Mouse (Mus musculus) hindbrain, embryonic 14.5 days (tissue): ENCODE results near the gene Tmed10. TPM values are rescaled to one million over a fixed set of nuclear protein-coding genes. Genes with fewer than 3 reads are reported as not detected.

Experiments used
- ATAC-seq: fragments of 200-750 bp; cut with Nextera tagmentation; 2 replicates; pipeline ENCODE4 v1.8.0; 2017; ENCODE audit warnings: moderate number of reproducible peaks, mild to moderate bottlenecking, moderate TSS enrichment, moderate library complexity; ENCODE audit not compliant: low FRiP score
- DNase-seq: peaks from one replicate; pipeline ENCODE4 v3.0.0-alpha.2; 2015; ENCODE audit warnings: low spot score
- H3K27ac ChIP-seq: fragments of 300-500 bp; sonication (generic); 2 replicates; pipeline ENCODE4 v1.5.1; 2014; ENCODE audit warnings: mild to moderate bottlenecking, moderate library complexity
- H3K27me3 ChIP-seq: fragments of 300-500 bp; sonication (generic); 2 replicates; pipeline ENCODE4 v1.6.1; 2014; ENCODE audit warnings: mild to moderate bottlenecking, low read length, mixed read lengths; ENCODE audit not compliant: control insufficient read depth, insufficient read depth
- H3K36me3 ChIP-seq: fragments of 300-500 bp; sonication (generic); replicated peaks from 2 replicates; pipeline ENCODE4 v1.6.1; 2014; ENCODE audit not compliant: control insufficient read depth, insufficient read depth
- H3K4me1 ChIP-seq: fragments of 300-500 bp; sonication (generic); replicated peaks from 2 replicates; pipeline ENCODE4 v1.6.1; 2014; ENCODE audit warnings: antibody characterized with exemption, low read length, mixed read lengths; ENCODE audit not compliant: control insufficient read depth, insufficient read depth
- H3K4me2 ChIP-seq: fragments of 300-500 bp; sonication (generic); replicated peaks from 2 replicates; pipeline ENCODE4 v1.6.1; 2014; ENCODE audit warnings: mild to moderate bottlenecking, moderate library complexity
- H3K4me3 ChIP-seq: fragments of 300-500 bp; sonication (generic); replicated peaks from 2 replicates; pipeline ENCODE4 v1.5.1; 2014; ENCODE audit warnings: mild to moderate bottlenecking, low read length
- H3K9ac ChIP-seq: fragments of 300-500 bp; sonication (generic); 2 replicates; pipeline ENCODE4 v1.6.1; 2014
- H3K9me3 ChIP-seq: fragments of 300-500 bp; sonication (generic); 2 replicates; pipeline ENCODE4 v1.6.1; 2016; ENCODE audit warnings: low read length; ENCODE audit not compliant: control insufficient read depth
- WGBS: fragments of 180-500 bp; shearing (Covaris S2); extraction: QIAGEN DNeasy Blood & Tissue Kit; methylation state at CpG from one replicate; pipeline ENCODE4 v1.1.7; 2014; 5-methylcytosine and 5-hydroxymethylcytosine counted together
- polyA plus RNA-seq: library from polyadenylated mRNA; unstranded; fragments of >200 nt; fragmentation: Nextera tagmentation; extraction: Ambion mirVana; gene quantifications from 2 replicates; pipeline ENCODE4 v1.2.1, GENCODE M21; 2014

The Tmed10 gene
- polyA plus RNA-seq, 1 experiment from 2014 or later, result 234 TPM

DNA sequence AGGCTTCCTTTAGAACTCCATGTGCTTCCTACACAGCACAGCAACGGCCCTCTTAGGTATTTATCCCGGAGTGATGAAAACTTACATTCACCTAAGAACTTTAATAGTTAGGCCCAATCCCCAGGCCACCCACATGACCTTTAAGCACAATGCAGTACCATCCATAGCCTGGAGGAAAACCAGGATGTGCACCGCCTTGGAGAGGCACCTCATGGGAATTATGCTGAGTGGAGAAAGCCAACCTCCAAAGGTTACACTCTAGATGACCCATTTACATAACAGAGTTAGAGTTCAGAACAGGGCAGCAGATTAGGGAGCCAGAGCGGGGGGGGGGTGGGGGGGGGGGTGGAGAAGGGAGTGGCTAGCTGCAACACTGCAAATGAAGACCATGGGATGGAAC is 32.3 kb downstream of the Tmed10 start:
- peaks cover 10% of the 10 kb centered on the region for H3K4me1 ChIP-seq
- H3K4me2 ChIP-seq, result no peak overlapping the region
- no peak for ATAC-seq
- H3K36me3 ChIP-seq, result peaks cover 22% of the 10 kb centered on the region
- H3K4me3 ChIP-seq, result no peak overlapping the region
- H3K27me3 ChIP-seq, result no peaks in the 10 kb centered on the region
- H3K9me3 ChIP-seq, result no peaks in the 10 kb centered on the region
- no peak overlapping the region for H3K9ac ChIP-seq
- 68% methylated on average over 4 of the region's 4 CpGs for WGBS
- no peak overlapping the region for H3K27ac ChIP-seq
- no peak for DNase-seq

DNA sequence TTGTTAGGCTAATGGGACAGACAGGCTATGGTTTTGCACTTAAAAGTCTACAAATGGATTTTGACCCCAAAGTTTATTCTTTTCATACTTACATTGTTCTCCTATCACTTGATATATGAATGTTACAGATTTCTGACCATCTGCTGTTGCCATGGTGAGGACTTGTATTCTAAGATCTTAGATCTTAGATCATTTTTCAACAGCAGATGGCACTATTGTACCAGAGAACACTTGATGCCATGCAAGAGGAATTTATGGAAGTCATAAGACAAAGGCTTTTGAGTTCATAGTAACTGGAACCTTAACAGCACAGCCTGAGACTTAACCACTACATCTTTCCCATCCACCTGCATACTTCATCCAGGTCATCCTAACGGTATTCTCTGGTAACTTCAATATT is 33.5 kb downstream of the Tmed10 start:
- peaks cover 25% of the 10 kb centered on the region for H3K36me3 ChIP-seq
- no peak overlapping the region for H3K9ac ChIP-seq

DNA sequence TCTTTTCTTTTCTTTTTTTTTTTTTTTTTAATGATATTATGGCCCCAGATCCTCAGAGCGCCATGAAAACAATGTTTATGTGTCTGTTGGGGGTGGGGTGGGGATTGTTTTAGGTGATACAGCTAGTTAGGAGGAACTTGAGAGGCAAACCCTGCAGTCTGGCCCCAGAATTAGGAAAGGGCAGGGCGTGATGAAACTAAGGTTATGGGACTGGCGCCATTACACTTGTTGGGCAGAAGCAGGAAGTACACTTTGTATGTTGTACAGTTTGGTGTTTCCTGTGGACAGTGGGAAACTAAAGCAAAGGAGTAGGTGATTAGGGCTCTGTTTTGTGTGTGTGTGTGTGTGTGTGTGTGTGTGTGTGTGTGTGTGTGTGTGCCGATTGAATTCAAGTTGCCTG is 34.7 kb downstream of the Tmed10 start:
- H3K4me2 ChIP-seq, result peak overlapping the region; percentile 87
- peaks cover 32% of the 10 kb centered on the region for H3K36me3 ChIP-seq
- H3K4me1 ChIP-seq, result peaks cover 10% of the 10 kb centered on the region
- H3K9ac ChIP-seq, result no peak overlapping the region
- DNase-seq (no peak), ATAC-seq (no peak)
- H3K27me3 ChIP-seq, result no peaks in the 10 kb centered on the region
- H3K27ac ChIP-seq, result no peak overlapping the region
- no peaks in the 10 kb centered on the region for H3K9me3 ChIP-seq
- 31% methylated on average over 4 of the region's 4 CpGs for WGBS
- H3K4me3 ChIP-seq, result no peak overlapping the region; the same call in 1 of the 2 replicates

More for the DNA sequence above, 33.5 kb downstream of the Tmed10 start:
- DNase-seq (peak; percentile 93), ATAC-seq (no peak)
- H3K4me2 ChIP-seq, result no peak overlapping the region
- H3K4me3 ChIP-seq, result no peak overlapping the region
- peaks cover 10% of the 10 kb centered on the region for H3K4me1 ChIP-seq
- H3K27me3 ChIP-seq, result no peaks in the 10 kb centered on the region
- WGBS, result 54% methylated on average over 1 of the region's 1 CpGs
- no peaks in the 10 kb centered on the region for H3K9me3 ChIP-seq
- H3K27ac ChIP-seq, result no peak overlapping the region

DNA sequence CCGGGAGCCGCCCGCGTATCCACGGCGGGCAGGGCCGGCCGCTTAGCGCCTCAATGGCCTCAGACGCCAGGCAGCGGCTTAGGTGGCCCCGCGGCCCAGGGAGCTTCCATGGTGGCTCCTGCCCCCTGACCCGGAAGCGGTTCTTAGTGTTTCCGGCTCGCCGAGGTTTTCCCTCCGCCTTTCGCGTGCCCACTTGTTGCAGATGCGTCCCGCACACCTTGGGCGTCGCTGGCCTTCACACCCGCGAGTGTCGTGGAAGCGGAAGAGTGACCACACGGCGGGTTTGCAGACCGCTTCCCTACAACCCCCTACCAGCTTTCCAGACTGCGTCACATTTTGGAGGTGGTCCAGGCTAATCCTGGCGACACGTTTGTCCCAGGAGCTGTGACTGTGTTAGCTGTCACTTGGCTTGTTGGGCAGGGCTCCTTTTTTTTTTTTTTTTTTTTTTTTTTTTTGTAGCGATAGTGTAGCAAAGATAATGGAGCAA is 35.4 kb downstream of the Tmed10 start, which contains the start of gene Nek9:
Nek9 (minus strand) TSS at position 120 of the 487 bp plus-strand sequence.
- Histone ChIP-seq H3K27ac (peak within 1 kb of the TSS; percentile 83), H3K4me1 (peaks cover 10% of the 10 kb centered on the region), H3K4me3 (peak within 1 kb of the TSS; percentile 100), H3K4me2 (peak within 1 kb of the TSS; percentile 87), H3K9ac (peak within 1 kb of the TSS; percentile 98), H3K9me3 (no peaks in the 10 kb centered on the region), H3K36me3 (peaks cover 36% of the 10 kb centered on the region), H3K27me3 (no peaks in the 10 kb centered on the region)
- peak; percentile 89 for ATAC-seq
- under 1% methylated on average over 35 of the region's 36 CpGs for WGBS
- DNase-seq, result peak; percentile 97

DNA sequence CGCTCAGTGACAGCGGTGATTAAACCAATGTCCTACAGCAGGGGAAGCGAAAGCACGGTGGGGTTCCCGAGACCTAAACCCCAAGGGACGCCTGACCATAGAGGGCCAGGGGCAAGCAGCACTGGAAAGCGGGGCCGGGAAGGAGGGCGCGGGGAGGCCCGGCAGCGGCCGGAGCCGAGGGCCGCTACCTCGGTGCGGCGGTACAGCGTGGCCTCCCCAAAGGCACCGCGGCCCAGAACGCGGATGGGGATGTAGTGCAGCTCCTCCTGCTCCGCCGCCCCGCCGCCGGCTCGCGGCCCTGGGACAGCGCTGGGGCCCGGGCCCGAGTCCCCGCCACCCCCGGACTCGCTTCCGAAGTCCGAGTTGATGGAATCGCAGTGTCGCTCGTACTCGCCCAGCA is 35.8 kb downstream of the Tmed10 start:
- under 1% methylated on average over 41 of the region's 42 CpGs for WGBS
- Histone ChIP-seq H3K4me2 (peak overlapping the region; percentile 87), H3K27ac (peak overlapping the region; percentile 83), H3K9ac (peak overlapping the region; percentile 98), H3K9me3 (no peaks in the 10 kb centered on the region), H3K4me1 (peaks cover 10% of the 10 kb centered on the region), H3K36me3 (peaks cover 36% of the 10 kb centered on the region), H3K27me3 (no peaks in the 10 kb centered on the region), H3K4me3 (peak overlapping the region; percentile 100)
- DNase-seq (peak; percentile 29), ATAC-seq (peak; percentile 78)

DNA sequence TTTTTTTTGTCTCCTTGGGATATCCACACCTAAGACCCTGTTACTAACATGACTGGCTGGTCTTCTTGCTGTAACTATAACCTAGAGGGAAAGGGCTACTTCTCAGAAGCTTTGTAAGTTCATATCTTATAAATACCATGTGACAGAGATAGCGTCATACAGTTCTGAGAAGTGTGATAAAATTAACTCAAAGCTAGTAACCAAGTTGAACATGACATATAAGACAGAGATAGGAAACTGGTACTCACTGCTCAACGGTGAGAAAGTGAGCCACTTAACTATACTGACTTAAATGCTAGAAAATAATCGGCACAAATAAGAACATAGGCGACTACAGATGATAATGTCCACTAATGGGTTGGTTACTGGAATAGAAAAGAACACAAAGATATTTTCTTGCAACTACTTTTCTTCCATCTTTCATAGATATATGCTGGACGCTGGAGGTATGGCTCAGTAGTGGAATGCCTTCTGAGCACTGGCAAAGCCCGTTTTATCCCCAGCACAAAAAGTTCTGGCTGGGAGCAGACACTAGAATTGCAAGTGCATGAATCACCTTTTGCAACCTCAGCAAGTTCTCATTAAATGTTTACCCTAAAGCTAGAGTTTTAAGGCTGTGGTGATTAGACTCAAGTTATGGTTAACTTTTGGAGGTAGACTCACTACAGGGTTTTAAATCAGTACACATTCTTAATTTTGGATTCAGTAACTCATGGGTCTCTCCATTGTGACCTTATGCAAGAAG is 36.9 kb downstream of the Tmed10 start:
- Histone ChIP-seq H3K27ac (no peak overlapping the region), H3K9ac (peak overlapping the region; percentile 98; the same call in 1 of the 2 replicates), H3K4me2 (peak overlapping the region; percentile 87), H3K4me1 (peaks cover 10% of the 10 kb centered on the region), H3K36me3 (peaks cover 39% of the 10 kb centered on the region), H3K9me3 (no peaks in the 10 kb centered on the region), H3K27me3 (no peaks in the 10 kb centered on the region), H3K4me3 (peak overlapping the region; percentile 100)
- DNase-seq, result no peak
- 89% methylated on average over 6 of the region's 6 CpGs for WGBS
- no peak for ATAC-seq

DNA sequence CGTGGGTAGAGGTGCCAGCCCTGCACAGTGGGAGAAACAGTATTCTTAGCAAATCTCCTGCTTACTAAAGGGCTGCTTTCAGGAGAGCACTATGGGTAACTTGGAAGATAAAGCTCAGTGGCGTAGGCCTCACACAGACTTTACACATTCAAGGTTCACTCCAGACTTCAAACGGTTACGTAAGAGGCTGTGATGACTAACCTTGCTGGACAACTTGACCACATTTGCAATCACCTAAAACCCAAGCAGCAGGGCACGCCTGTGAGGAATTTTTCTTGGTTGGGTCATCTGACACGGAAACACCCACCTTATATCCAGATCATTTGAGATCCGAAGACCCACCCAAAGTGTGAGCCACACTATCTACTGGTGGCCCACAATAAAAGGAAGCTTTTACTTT is 44.5 kb downstream of the Tmed10 start:
- DNase-seq (no peak), ATAC-seq (no peak)
- no peak overlapping the region for H3K4me3 ChIP-seq
- 92% methylated on average over 7 of the region's 7 CpGs for WGBS
- H3K4me1 ChIP-seq, result no peaks in the 10 kb centered on the region
- H3K36me3 ChIP-seq, result peaks cover 94% of the 10 kb centered on the region
- no peak overlapping the region for H3K9ac ChIP-seq
- no peak overlapping the region for H3K4me2 ChIP-seq
- no peaks in the 10 kb centered on the region for H3K27me3 ChIP-seq
- no peaks in the 10 kb centered on the region for H3K9me3 ChIP-seq
- H3K27ac ChIP-seq, result no peak overlapping the region

DNA sequence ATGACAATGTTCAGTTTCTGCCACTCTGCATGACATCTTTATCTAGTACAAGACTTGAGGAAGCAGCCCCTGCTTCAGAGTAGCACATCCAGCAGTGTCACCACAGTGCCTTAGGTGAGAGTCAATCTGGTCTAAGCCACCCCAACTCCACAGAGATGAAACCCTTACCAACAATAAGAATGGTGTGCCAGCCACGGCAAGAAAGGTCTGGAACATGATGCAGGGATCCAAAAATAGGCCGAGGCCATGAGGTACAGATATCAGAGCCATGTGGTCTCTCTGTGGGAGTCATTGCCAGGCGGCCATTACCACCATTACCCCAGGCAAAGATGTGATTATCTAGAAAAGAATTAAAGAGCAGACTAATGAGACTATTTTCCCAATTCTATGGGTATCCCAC is 66.0 kb downstream of the Tmed10 start:
- H3K27ac ChIP-seq, result no peak overlapping the region
- ATAC-seq (no peak), DNase-seq (no peak)
- no peaks in the 10 kb centered on the region for H3K9me3 ChIP-seq
- no peak overlapping the region for H3K4me3 ChIP-seq
- H3K36me3 ChIP-seq, result peaks cover 99% of the 10 kb centered on the region
- no peak overlapping the region for H3K4me2 ChIP-seq
- no peaks in the 10 kb centered on the region for H3K27me3 ChIP-seq
- no peak overlapping the region for H3K9ac ChIP-seq
- 74% methylated on average over 3 of the region's 3 CpGs for WGBS
- no peaks in the 10 kb centered on the region for H3K4me1 ChIP-seq

DNA sequence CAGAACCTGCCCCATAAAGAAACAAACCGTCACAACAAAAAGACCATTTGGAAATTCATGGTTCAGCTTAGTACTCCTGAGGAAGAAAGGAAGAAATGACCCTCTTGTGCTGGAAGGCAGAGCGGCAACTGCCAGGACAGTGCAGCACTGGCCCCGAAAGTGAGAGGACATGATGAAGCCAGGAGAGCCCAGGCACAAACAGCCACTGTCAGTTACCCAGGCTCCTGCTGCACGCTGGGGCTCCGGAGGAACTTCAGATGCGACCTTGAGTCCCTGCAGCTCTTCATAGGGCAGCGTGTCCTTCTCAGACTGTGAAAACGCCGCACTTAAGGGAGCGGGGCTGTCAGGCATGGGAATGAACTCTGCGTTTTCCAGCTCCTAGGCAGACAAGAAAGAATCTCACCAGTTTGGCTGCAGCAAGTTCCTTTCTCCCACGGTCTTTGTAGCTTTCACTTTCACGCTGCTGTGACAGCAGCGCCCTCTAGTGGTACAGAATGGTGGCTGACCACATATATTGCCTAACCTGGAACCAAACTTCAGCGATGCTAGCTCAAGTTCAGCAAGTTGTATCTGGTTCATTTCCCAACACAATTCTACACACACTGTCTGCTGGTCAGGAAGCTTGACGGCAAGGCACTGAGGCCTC is 69.3 kb downstream of the Tmed10 start:
- ATAC-seq (peak; percentile 62; the same call in 1 of the 2 replicates), DNase-seq (peak; percentile 97)
- no peaks in the 10 kb centered on the region for H3K9me3 ChIP-seq
- no peak overlapping the region for H3K4me3 ChIP-seq
- no peaks in the 10 kb centered on the region for H3K27me3 ChIP-seq
- no peaks in the 10 kb centered on the region for H3K4me1 ChIP-seq
- peak overlapping the region; percentile 12; the same call in 1 of the 2 replicates for H3K27ac ChIP-seq
- H3K36me3 ChIP-seq, result peaks cover 98% of the 10 kb centered on the region
- no peak overlapping the region for H3K4me2 ChIP-seq
- 50% methylated on average over 16 of the region's 16 CpGs for WGBS
- H3K9ac ChIP-seq, result no peak overlapping the region
